Mouse (Mus musculus) thymus, adult 2 months (tissue): ENCODE measurements around the gene Pp2d1.

ENCODE experiments used
- CTCF ChIP-seq: fragments of 200-500 bp; IDR thresholded peaks from 2 replicates; pipeline ENCODE4 v1.5.1; 2012; ENCODE audit warnings: mild to moderate bottlenecking, control low read depth, low read length, moderate library complexity, borderline replicate concordance; ENCODE audit not compliant: control insufficient read depth, poor library complexity, insufficient read depth; ENCODE audit errors: extremely low read depth
- POLR2A ChIP-seq: fragments of 200-500 bp; IDR thresholded peaks from 2 replicates; pipeline ENCODE4 v1.6.1; 2012; ENCODE audit warnings: mild to moderate bottlenecking, low read length, control low read depth, moderate library complexity; ENCODE audit not compliant: control insufficient read depth, poor library complexity, insufficient read depth; ENCODE audit errors: extremely low read depth

- TF ChIP-seq CTCF (no peak), POLR2A (no peak)
These were observed 25.6 kb upstream of the Pp2d1 start for GRCm38 (mm10) chr17:53564837-53565236.
